Mouse (Mus musculus): Measurements from ENCODE around the gene Myh6. TPM values are rescaled to one million over a fixed set of nuclear protein-coding genes. Genes with fewer than 3 reads are reported as not detected.
"Not testable (repeated sequence)": the region's sequence is repeated elsewhere in the genome, so short reads cannot be mapped to it uniquely, and the experiment has no call there.

The Myh6 gene
- polyA plus RNA-seq, 1 experiment from 2014 or later, result 9.2 TPM

- Histone ChIP-seq H3K27me3 (ENCODE audit: control insufficient read depth, insufficient read depth, low read length) (no peaks in the 10 kb centered on the region), H3K9me3 (replicated peaks; ENCODE audit: control insufficient read depth, low read length) (no peaks in the 10 kb centered on the region), H3K4me1 (ENCODE audit: control insufficient read depth, insufficient read depth, low read length) (no peaks in the 10 kb centered on the region), H3K4me2 (ENCODE audit: low read depth, low read length) (no peak overlapping the region), H3K27ac (replicated peaks; ENCODE audit: low read depth, low read length) (no peak overlapping the region), H3K9ac (replicated peaks; ENCODE audit: low read length) (no peak overlapping the region), H3K36me3 (replicated peaks; ENCODE audit: control insufficient read depth, insufficient read depth, low read depth, low read length) (no peaks in the 10 kb centered on the region), H3K4me3 (ENCODE audit: low read depth, low read length) (no peak overlapping the region)
- DNase-seq (ENCODE audit: low spot score) (no peak), ATAC-seq (replicated peaks; ENCODE audit: insufficient number of reproducible peaks, low FRiP score, low TSS enrichment, low read depth) (no peak)
- 61% methylated on average over 12 of the region's 12 CpGs for WGBS
These were observed 16.2 kb downstream of the Myh6 start for GRCm38 (mm10) chr14:54950493-54950892.

DNA sequence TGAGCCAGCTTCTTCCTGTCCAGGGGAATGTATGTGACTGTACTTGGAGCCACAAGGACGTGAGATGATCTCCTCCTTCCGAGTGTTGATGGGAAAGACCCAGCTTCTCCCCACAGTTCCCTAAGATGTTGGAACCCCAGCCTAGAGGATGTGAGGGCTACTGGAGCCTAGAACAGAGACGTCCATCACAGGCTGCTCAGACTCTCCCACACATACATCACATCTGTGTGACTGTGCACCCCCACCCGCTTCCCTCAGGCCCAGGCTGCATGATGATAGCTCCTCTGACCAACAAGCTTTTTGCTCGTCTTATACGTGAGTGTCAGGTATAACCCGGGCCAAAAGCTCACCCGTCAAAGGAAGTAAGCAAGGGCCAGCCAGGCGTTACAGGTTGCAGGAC lies 17.9 kb downstream of the Myh6 start:
- WGBS, result 87% methylated on average over 9 of the region's 9 CpGs
- H3K27ac ChIP-seq (replicated peaks; ENCODE audit: low read depth, low read length), result no peak overlapping the region
- no peak overlapping the region for H3K4me3 ChIP-seq (ENCODE audit: low read depth, low read length)
- no peaks in the 10 kb centered on the region for H3K27me3 ChIP-seq (ENCODE audit: control insufficient read depth, insufficient read depth, low read length)
- H3K9me3 ChIP-seq (replicated peaks; ENCODE audit: control insufficient read depth, low read length), result no peaks in the 10 kb centered on the region
- no peak overlapping the region for H3K4me2 ChIP-seq (ENCODE audit: low read depth, low read length)
- DNase-seq (ENCODE audit: low spot score) (no peak), ATAC-seq (replicated peaks; ENCODE audit: insufficient number of reproducible peaks, low FRiP score, low TSS enrichment, low read depth) (no peak)
- H3K36me3 ChIP-seq (replicated peaks; ENCODE audit: control insufficient read depth, insufficient read depth, low read depth, low read length), result no peaks in the 10 kb centered on the region
- no peaks in the 10 kb centered on the region for H3K4me1 ChIP-seq (ENCODE audit: control insufficient read depth, insufficient read depth, low read length)
- no peak overlapping the region for H3K9ac ChIP-seq (replicated peaks; ENCODE audit: low read length)

DNA sequence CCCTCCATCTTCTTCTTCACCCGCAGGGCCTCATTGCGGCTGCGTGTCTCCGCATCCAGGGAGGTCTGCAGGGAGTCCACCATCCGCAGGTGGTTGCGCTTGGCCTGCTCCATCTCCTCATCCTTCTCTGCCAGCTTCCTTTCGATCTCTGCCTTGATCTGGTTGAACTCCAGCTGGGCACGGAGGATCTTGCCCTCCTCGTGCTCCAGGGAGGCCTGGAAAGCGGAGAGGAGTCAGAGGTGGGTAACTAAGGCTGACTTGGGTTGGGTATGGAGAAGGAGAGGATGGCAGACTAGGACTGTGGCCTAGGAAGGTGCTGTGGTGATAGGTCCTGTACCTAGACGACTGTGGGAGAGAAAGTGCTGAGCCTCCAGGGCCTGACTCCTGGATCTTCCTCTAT lies 19.7 kb downstream of the Myh6 start:
- not testable (repeated sequence) for H3K9ac ChIP-seq (replicated peaks; ENCODE audit: low read length); H3K36me3 ChIP-seq (replicated peaks; ENCODE audit: control insufficient read depth, insufficient read depth, low read depth, low read length); H3K4me1 ChIP-seq (ENCODE audit: control insufficient read depth, insufficient read depth, low read length); H3K27ac ChIP-seq (replicated peaks; ENCODE audit: low read depth, low read length); H3K4me2 ChIP-seq (ENCODE audit: low read depth, low read length); H3K27me3 ChIP-seq (ENCODE audit: control insufficient read depth, insufficient read depth, low read length); H3K4me3 ChIP-seq (ENCODE audit: low read depth, low read length); ATAC-seq (replicated peaks; ENCODE audit: insufficient number of reproducible peaks, low FRiP score, low TSS enrichment, low read depth); DNase-seq (ENCODE audit: low spot score); H3K9me3 ChIP-seq (replicated peaks; ENCODE audit: control insufficient read depth, low read length)
- WGBS, result 87% methylated on average over 8 of the region's 11 CpGs

GRCm38 (mm10) chr14:54945975-54946704 lies 20.6 kb downstream of the Myh6 start:
- no peak overlapping the region for H3K27ac ChIP-seq (replicated peaks; ENCODE audit: low read depth, low read length)
- WGBS, result 84% methylated on average over 19 of the region's 19 CpGs
- ATAC-seq (replicated peaks; ENCODE audit: insufficient number of reproducible peaks, low FRiP score, low TSS enrichment, low read depth) (no peak), DNase-seq (ENCODE audit: low spot score) (no peak)
- H3K9me3 ChIP-seq (replicated peaks; ENCODE audit: control insufficient read depth, low read length), result no peaks in the 10 kb centered on the region
- H3K4me3 ChIP-seq (ENCODE audit: low read depth, low read length), result no peak overlapping the region
- no peaks in the 10 kb centered on the region for H3K36me3 ChIP-seq (replicated peaks; ENCODE audit: control insufficient read depth, insufficient read depth, low read depth, low read length)
- H3K4me1 ChIP-seq (ENCODE audit: control insufficient read depth, insufficient read depth, low read length), result no peaks in the 10 kb centered on the region
- H3K9ac ChIP-seq (replicated peaks; ENCODE audit: low read length), result no peak overlapping the region
- H3K4me2 ChIP-seq (ENCODE audit: low read depth, low read length), result no peak overlapping the region
- H3K27me3 ChIP-seq (ENCODE audit: control insufficient read depth, insufficient read depth, low read length), result no peaks in the 10 kb centered on the region

DNA sequence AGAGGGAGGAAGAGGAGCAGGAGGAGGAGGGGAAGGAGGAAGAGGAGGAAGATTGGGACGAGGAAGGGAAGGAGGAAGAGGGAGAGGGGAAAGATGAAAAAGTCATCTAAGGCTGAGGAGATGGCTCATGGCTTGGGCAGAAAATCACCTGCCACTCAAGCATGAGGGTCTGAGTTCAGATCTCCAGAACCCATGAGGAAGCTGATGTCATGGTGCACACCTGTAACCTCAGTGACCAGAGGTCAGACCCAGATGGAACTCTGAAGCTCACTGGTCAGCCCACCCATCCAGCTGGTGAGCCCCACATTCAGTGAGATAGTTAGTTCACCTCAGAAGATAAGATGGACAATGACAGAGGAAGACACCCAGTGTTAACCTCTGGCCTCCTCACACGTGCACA lies 21.8 kb downstream of the Myh6 start:
- Histone ChIP-seq H3K36me3 (replicated peaks; ENCODE audit: control insufficient read depth, insufficient read depth, low read depth, low read length) (no peaks in the 10 kb centered on the region), H3K4me3 (ENCODE audit: low read depth, low read length) (no peak overlapping the region), H3K4me1 (ENCODE audit: control insufficient read depth, insufficient read depth, low read length) (no peaks in the 10 kb centered on the region), H3K27me3 (ENCODE audit: control insufficient read depth, insufficient read depth, low read length) (no peaks in the 10 kb centered on the region), H3K9ac (replicated peaks; ENCODE audit: low read length) (no peak overlapping the region), H3K9me3 (replicated peaks; ENCODE audit: control insufficient read depth, low read length) (no peaks in the 10 kb centered on the region), H3K27ac (replicated peaks; ENCODE audit: low read depth, low read length) (no peak overlapping the region), H3K4me2 (ENCODE audit: low read depth, low read length) (no peak overlapping the region)
- WGBS, result 73% methylated on average over 2 of the region's 2 CpGs
- DNase-seq (ENCODE audit: low spot score), result no peak
- no peak for ATAC-seq (replicated peaks; ENCODE audit: insufficient number of reproducible peaks, low FRiP score, low TSS enrichment, low read depth)

DNA sequence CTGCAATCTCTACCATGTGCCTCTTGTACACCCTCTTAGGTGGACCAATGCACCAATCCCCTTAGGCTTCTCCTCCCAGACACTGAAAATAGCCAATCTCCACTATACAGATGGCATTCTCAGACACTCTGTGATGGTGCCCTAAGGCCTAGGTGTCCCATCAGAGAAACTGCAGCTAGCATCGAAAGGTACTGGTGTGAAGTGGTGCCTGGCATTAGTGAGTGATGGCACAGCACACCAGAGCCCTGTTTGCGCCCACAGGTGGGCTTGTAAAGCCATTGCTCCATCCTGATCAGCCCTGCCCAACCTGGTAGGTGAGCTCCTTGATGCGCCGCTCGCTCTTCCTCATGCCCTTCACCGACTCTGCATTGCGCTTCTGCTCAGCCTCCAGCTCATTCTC lies 22.8 kb downstream of the Myh6 start:
- Histone ChIP-seq H3K27ac (replicated peaks; ENCODE audit: low read depth, low read length) (no peak overlapping the region), H3K4me2 (ENCODE audit: low read depth, low read length) (no peak overlapping the region), H3K9ac (replicated peaks; ENCODE audit: low read length) (no peak overlapping the region), H3K27me3 (ENCODE audit: control insufficient read depth, insufficient read depth, low read length) (no peaks in the 10 kb centered on the region), H3K4me1 (ENCODE audit: control insufficient read depth, insufficient read depth, low read length) (no peaks in the 10 kb centered on the region), H3K36me3 (replicated peaks; ENCODE audit: control insufficient read depth, insufficient read depth, low read depth, low read length) (no peaks in the 10 kb centered on the region), H3K4me3 (ENCODE audit: low read depth, low read length) (no peak overlapping the region), H3K9me3 (replicated peaks; ENCODE audit: control insufficient read depth, low read length) (no peaks in the 10 kb centered on the region)
- no peak for ATAC-seq (replicated peaks; ENCODE audit: insufficient number of reproducible peaks, low FRiP score, low TSS enrichment, low read depth)
- DNase-seq (ENCODE audit: low spot score), result no peak
- 87% methylated on average over 7 of the region's 7 CpGs for whole genome bisulfite sequencing

- no peak for ATAC-seq (replicated peaks; ENCODE audit: insufficient number of reproducible peaks, low FRiP score, low TSS enrichment, low read depth)
- WGBS, result 95% methylated on average over 8 of the region's 8 CpGs
- DNase-seq (ENCODE audit: low spot score), result no peak
- H3K9me3 ChIP-seq (replicated peaks; ENCODE audit: control insufficient read depth, low read length), result no peaks in the 10 kb centered on the region
- no peak overlapping the region for H3K27ac ChIP-seq (replicated peaks; ENCODE audit: low read depth, low read length)
- H3K27me3 ChIP-seq (ENCODE audit: control insufficient read depth, insufficient read depth, low read length), result no peaks in the 10 kb centered on the region
- H3K9ac ChIP-seq (replicated peaks; ENCODE audit: low read length), result no peak overlapping the region
- no peaks in the 10 kb centered on the region for H3K4me1 ChIP-seq (ENCODE audit: control insufficient read depth, insufficient read depth, low read length)
- no peaks in the 10 kb centered on the region for H3K36me3 ChIP-seq (replicated peaks; ENCODE audit: control insufficient read depth, insufficient read depth, low read depth, low read length)
- no peak overlapping the region for H3K4me3 ChIP-seq (ENCODE audit: low read depth, low read length)
- no peak overlapping the region for H3K4me2 ChIP-seq (ENCODE audit: low read depth, low read length)
These were observed 24.2 kb downstream of the Myh6 start for GRCm38 (mm10) chr14:54942479-54942878.

- Histone ChIP-seq H3K4me1 (ENCODE audit: control insufficient read depth, insufficient read depth, low read length) (peaks cover 4% of the 10 kb centered on the region; the same call in 1 of the 2 replicates), H3K9ac (replicated peaks; ENCODE audit: low read length) (no peak overlapping the region), H3K4me3 (ENCODE audit: low read depth, low read length) (no peak overlapping the region), H3K4me2 (ENCODE audit: low read depth, low read length) (no peak overlapping the region), H3K36me3 (replicated peaks; ENCODE audit: control insufficient read depth, insufficient read depth, low read depth, low read length) (no peaks in the 10 kb centered on the region), H3K27me3 (ENCODE audit: control insufficient read depth, insufficient read depth, low read length) (no peaks in the 10 kb centered on the region), H3K27ac (replicated peaks; ENCODE audit: low read depth, low read length) (no peak overlapping the region), H3K9me3 (replicated peaks; ENCODE audit: control insufficient read depth, low read length) (no peaks in the 10 kb centered on the region)
- no peak for DNase-seq (ENCODE audit: low spot score)
- WGBS, result 68% methylated on average over 13 of the region's 13 CpGs
- ATAC-seq (replicated peaks; ENCODE audit: insufficient number of reproducible peaks, low FRiP score, low TSS enrichment, low read depth), result no peak
These were observed 25.4 kb downstream of the Myh6 start for GRCm38 (mm10) chr14:54941024-54941978.
